Mouse (Mus musculus) CH12.LX (cell line): Measurements from ENCODE around the gene Npl.

ENCODE experiments used
- CTCF ChIP-seq, 2 experiments: IDR thresholded peaks in 1 of 2; conservative IDR thresholded peaks in 1 of 2; 2 replicates each; pipeline ENCODE4 v1.5.1; 2011 to 2012; ENCODE audit warnings: low read depth in 2 of 2, low read length in 2 of 2, improper control_type of control experiment in 1 of 2, inconsistent platforms in 1 of 2, mild to moderate bottlenecking in 1 of 2, moderate library complexity in 1 of 2
- POLR2A ChIP-seq: IDR thresholded peaks from 2 replicates; pipeline ENCODE4 v1.6.1; 2011; ENCODE audit warnings: low read depth, mild to moderate bottlenecking, improper control_type of control experiment, low read length

GRCm38 (mm10) chr1:153565701-153566100 lies 15.9 kb upstream of the Npl start:
- TF ChIP-seq POLR2A (no peak), CTCF (conservative IDR thresholded peaks at IDR 0.05 in 1 of 2, IDR thresholded peaks at IDR 0.05 in 1 of 2; ENCODE audit: low read depth in 2 of 2, low read length in 2 of 2) (no peak)
